In the genomic region with DNA sequence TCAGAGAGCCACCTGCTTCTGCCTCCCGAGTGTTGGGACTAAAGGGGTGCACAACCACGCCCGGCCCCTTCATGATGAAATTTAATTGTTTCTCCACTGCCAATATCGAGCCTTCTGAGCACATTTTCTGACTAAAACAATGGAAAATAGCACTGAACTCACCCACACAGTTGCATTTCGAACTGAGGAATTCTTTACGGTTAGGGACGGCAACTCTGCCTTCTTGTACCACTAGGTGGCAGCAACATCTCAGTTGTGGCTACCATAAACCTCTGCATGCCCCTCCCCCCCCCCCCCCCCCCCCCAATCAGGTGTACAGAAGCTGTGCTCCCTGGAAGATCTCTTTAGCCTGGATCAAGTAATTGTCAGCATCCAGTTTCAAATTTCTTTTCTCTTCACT, we compare ENCODE assay signal across 8 mouse cellular contexts. TPM values are rescaled to one million over a fixed set of nuclear protein-coding genes. Genes with fewer than 3 reads are reported as not detected.
A peak's percentile ranks its signal among the peaks of the same experiment; 100 is the strongest.
DNase-seq lines count a peak whose midpoint lies in the region; ATAC-seq and TF ChIP-seq lines count a peak whose summit lies in the region.

No protein-coding gene starts in this region.

- no peaks in the 10 kb centered on the region for H3K27me3 ChIP-seq in thymus, adult 2 months (ENCODE audit: control insufficient read depth, insufficient read depth, low read length)
- H3K27me3 ChIP-seq in limb, embryonic 11.5 days (ENCODE audit: control insufficient read depth, insufficient read depth, low read length) = no peaks in the 10 kb centered on the region
- no peaks in the 10 kb centered on the region for H3K27me3 ChIP-seq in midbrain, embryonic 11.5 days (ENCODE audit: control insufficient read depth, insufficient read depth, low read length)
- H3K27me3 ChIP-seq in spleen, adult 2 months (ENCODE audit: control insufficient read depth, insufficient read depth, low read length) = peaks cover 2% of the 10 kb centered on the region; the same call in 1 of the 2 replicates

- H3K4me2 ChIP-seq in limb, embryonic 11.5 days (ENCODE audit: low read depth, severe bottlenecking) = no peak overlapping the region
- H3K4me2 ChIP-seq in midbrain, embryonic 11.5 days = no peak overlapping the region

- no peaks in the 10 kb centered on the region for H3K36me3 ChIP-seq in thymus, adult 2 months (ENCODE audit: control insufficient read depth, insufficient read depth, low read length)
- no peaks in the 10 kb centered on the region for H3K36me3 ChIP-seq in limb, embryonic 11.5 days (ENCODE audit: control insufficient read depth, insufficient read depth, low read length)
- no peaks in the 10 kb centered on the region for H3K36me3 ChIP-seq in midbrain, embryonic 11.5 days (ENCODE audit: control insufficient read depth, insufficient read depth, low read length)
- H3K36me3 ChIP-seq in spleen, adult 2 months (ENCODE audit: control insufficient read depth, insufficient read depth, low read length) = no peaks in the 10 kb centered on the region

- 0 out of 2 replicates have a peak, but pooled peaks have one; percentile 32 for ATAC-seq in limb, embryonic 11.5 days (ENCODE audit: insufficient number of reproducible peaks, low FRiP score, low TSS enrichment, low read depth)
- ATAC-seq in midbrain, embryonic 11.5 days (ENCODE audit: low FRiP score) = peak; percentile 51

- peaks cover 8% of the 10 kb centered on the region; the same call in 1 of the 2 replicates for H3K4me1 ChIP-seq in thymus, adult 2 months (replicated peaks; ENCODE audit: control insufficient read depth, insufficient read depth, low read length)
- no peaks in the 10 kb centered on the region for H3K4me1 ChIP-seq in limb, embryonic 11.5 days (ENCODE audit: control insufficient read depth, insufficient read depth, low read length)
- H3K4me1 ChIP-seq in midbrain, embryonic 11.5 days (ENCODE audit: control insufficient read depth, insufficient read depth, low read length) = no peaks in the 10 kb centered on the region; the same call in 1 of the 2 replicates
- H3K4me1 ChIP-seq in spleen, adult 2 months (ENCODE audit: control insufficient read depth, insufficient read depth, insufficient read length) = peaks cover 5% of the 10 kb centered on the region; the same call in 1 of the 2 replicates

- no peaks in the 10 kb centered on the region for H3K9me3 ChIP-seq in limb, embryonic 11.5 days (ENCODE audit: control insufficient read depth, low read length)
- no peaks in the 10 kb centered on the region for H3K9me3 ChIP-seq in midbrain, embryonic 11.5 days (ENCODE audit: control insufficient read depth, low read length)

- no peak for TF ChIP-seq CTCF in thymus, adult 2 months (IDR thresholded peaks at IDR 0.05; ENCODE audit: borderline replicate concordance, control insufficient read depth, extremely low read depth, insufficient read depth, low read length, poor library complexity)
- peak; percentile 56; the same call in 1 of the 2 replicates for TF ChIP-seq CTCF in spleen, adult 2 months (IDR thresholded peaks at IDR 0.05; ENCODE audit: extremely low read depth, insufficient read depth, insufficient read length, insufficient replicate concordance)

- no peak overlapping the region for H3K27ac ChIP-seq in thymus, adult 2 months (ENCODE audit: control insufficient read depth, insufficient read depth, low read length)
- H3K27ac ChIP-seq in limb, embryonic 11.5 days (replicated peaks; ENCODE audit: low read depth, low read length) = no peak overlapping the region
- no peak overlapping the region for H3K27ac ChIP-seq in midbrain, embryonic 11.5 days (ENCODE audit: low read depth, low read length)
- H3K27ac ChIP-seq in spleen, adult 2 months (ENCODE audit: insufficient read depth, low read length) = no peak overlapping the region

- DNase-seq in thymus, adult 2 months = peak; percentile 68
- DNase-seq in thymus, adult 18-20 months = no peak
- peak; percentile 90 for DNase-seq in embryo, embryonic 10 days (ENCODE audit: low spot score)
- DNase-seq in gastrocnemius, postnatal 25 days = peak; percentile 21
- DNase-seq in kidney, adult 11 months = peak; percentile 56
- peak; percentile 77 for DNase-seq in limb, embryonic 11.5 days (ENCODE audit: low spot score)
- DNase-seq in midbrain, embryonic 11.5 days (ENCODE audit: low spot score, missing footprints) = peak; percentile 91
- peak in 1 of 2 experiments; percentile 55 for DNase-seq in spleen, adult 2 months (ENCODE audit: low read depth in 1 of 2, low spot score in 2 of 2)

- no peak overlapping the region for H3K4me3 ChIP-seq in thymus, adult 2 months (ENCODE audit: control insufficient read depth, insufficient read depth, low read length)
- no peak overlapping the region for H3K4me3 ChIP-seq in limb, embryonic 11.5 days (ENCODE audit: low read depth, low read length)
- no peak overlapping the region for H3K4me3 ChIP-seq in midbrain, embryonic 11.5 days (ENCODE audit: low read depth, low read length)
- H3K4me3 ChIP-seq in spleen, adult 2 months (ENCODE audit: extremely low read depth, insufficient read depth, insufficient read length) = no peak overlapping the region

- no peak overlapping the region for H3K9ac ChIP-seq in limb, embryonic 11.5 days (ENCODE audit: low read length)
- no peak overlapping the region for H3K9ac ChIP-seq in midbrain, embryonic 11.5 days (ENCODE audit: low read length)

- no peak for TF ChIP-seq POLR2A in thymus, adult 2 months (IDR thresholded peaks at IDR 0.05; ENCODE audit: control insufficient read depth, extremely low read depth, insufficient read depth, low read length, poor library complexity)
- no peak for TF ChIP-seq POLR2A in spleen, adult 2 months (IDR thresholded peaks at IDR 0.05; ENCODE audit: low read depth, low read length)

- 9% methylated on average over 7 of the region's 7 CpGs for WGBS in thymus, adult 2 months
- WGBS in limb, embryonic 11.5 days = 18% methylated on average over 7 of the region's 7 CpGs
- 14% methylated on average over 7 of the region's 7 CpGs for WGBS in midbrain, embryonic 11.5 days
- 11% methylated on average over 7 of the region's 7 CpGs for WGBS in spleen, adult 2 months

RNA-seq across cellular contexts. Expression of a gene that starts 13.2 kb away (rescaled TPM):
- polyA plus RNA-seq in thymus, adult 2 months (2012; rRNA removed) = 15.7 and 20.0 TPM in 2 replicates
- 10 to 100 TPM; 12.5 to 13.6 TPM for total RNA-seq in gastrocnemius, postnatal 25 days (2021)
- polyA plus RNA-seq in limb, embryonic 11.5 days (2014; fragmentation: Nextera tagmentation; extraction: Ambion mirVana) = 1.5 and 2.0 TPM in 2 replicates
- polyA plus RNA-seq in midbrain, embryonic 11.5 days (2014; fragmentation: Nextera tagmentation; extraction: Ambion mirVana) = 1.9 TPM in 2 replicates
- polyA plus RNA-seq in spleen, adult 2 months (2012; rRNA removed) = 12.7 and 15.1 TPM in 2 replicates

RNA-seq across cellular contexts. Expression of a gene that starts 39.0 kb away (rescaled TPM):
- 25.9 and 33.0 TPM in 2 replicates for polyA plus RNA-seq in thymus, adult 2 months (2012; rRNA removed)
- total RNA-seq in gastrocnemius, postnatal 25 days (2021) = 1 to 10 TPM; 4.9 to 5.9 TPM
- polyA plus RNA-seq in limb, embryonic 11.5 days (2014; fragmentation: Nextera tagmentation; extraction: Ambion mirVana) = 8.2 and 8.7 TPM in 2 replicates
- polyA plus RNA-seq in midbrain, embryonic 11.5 days (2014; fragmentation: Nextera tagmentation; extraction: Ambion mirVana) = 8.9 and 9.8 TPM in 2 replicates
- 15.7 and 31.3 TPM in 2 replicates for polyA plus RNA-seq in spleen, adult 2 months (2012; rRNA removed)

Comparison
In these comparisons a context has a peak if more than half of its experiments do, and no peak if none do; other contexts are left out.
1. DNase-seq: peak in thymus, adult 2 months (single experiment), embryo, embryonic 10 days (single experiment), gastrocnemius, postnatal 25 days (single experiment), kidney, adult 11 months (single experiment), limb, embryonic 11.5 days (single experiment) and midbrain, embryonic 11.5 days (single experiment); none in thymus, adult 18-20 months (0 of 2).